Mouse (Mus musculus): ENCODE data around the gene Tmem262. TPM values are rescaled to one million over a fixed set of nuclear protein-coding genes. Genes with fewer than 3 reads are reported as not detected.

Tmem262 gene
- polyA plus RNA-seq, 2 experiments: 0.20 TPM; not detected in 1

DNA sequence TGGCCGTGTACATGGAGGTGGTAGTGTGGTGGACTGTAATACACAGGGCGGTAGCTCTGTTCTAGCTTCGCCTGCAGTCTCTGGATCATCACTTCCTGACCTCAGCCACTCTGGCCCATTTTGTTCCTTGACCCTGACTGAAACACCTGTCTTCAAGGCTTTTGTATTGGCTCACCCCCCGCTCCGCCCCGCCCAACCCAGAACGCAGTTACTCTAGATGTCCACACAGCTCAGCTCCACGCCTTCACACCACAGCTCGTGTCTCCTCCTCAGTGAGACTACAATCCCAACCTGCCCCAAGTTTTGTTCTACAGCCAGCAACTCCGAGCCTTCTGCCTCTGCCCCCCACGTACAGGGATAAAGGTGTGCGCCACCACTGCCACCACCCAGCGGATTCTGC, 9.0 kb downstream of the Tmem262 start:
- ATAC-seq (ENCODE audit: low FRiP score, low read depth) (no peak), DNase-seq (ENCODE audit: low spot score) (no peak)
- Histone ChIP-seq H3K36me3 (ENCODE audit: control insufficient read depth, insufficient read depth, low read length) (peaks cover 42% of the 10 kb centered on the region), H3K4me1 (ENCODE audit: control insufficient read depth, insufficient read depth, low read length) (peaks cover 7% of the 10 kb centered on the region), H3K9ac (ENCODE audit: low read depth, low read length, severe bottlenecking) (no peak overlapping the region), H3K27me3 (ENCODE audit: control insufficient read depth, insufficient read depth, low read length) (no peaks in the 10 kb centered on the region), H3K27ac (replicated peaks; ENCODE audit: low read depth, low read length) (no peak overlapping the region), H3K9me3 (ENCODE audit: control insufficient read depth, low read length) (no peaks in the 10 kb centered on the region), H3K4me3 (replicated peaks; ENCODE audit: low read length) (no peak overlapping the region), H3K4me2 (replicated peaks; ENCODE audit: low read depth, low read length, severe bottlenecking) (no peak overlapping the region)
- 92% methylated on average over 13 of the region's 13 CpGs for WGBS
- no peak for TF ChIP-seq POLR2A (IDR thresholded peaks at IDR 0.05; ENCODE audit: borderline replicate concordance, extremely low read depth, insufficient read depth, insufficient read length)

GRCm38 (mm10) chr19:6094119-6094518, 14.3 kb downstream of the Tmem262 start, which contains the start of gene AC131692.1:
Gene AC131692.1, plus strand, starts transcription at chr19:6094419.
- Histone ChIP-seq H3K4me2 (replicated peaks; ENCODE audit: low read depth, low read length, severe bottlenecking) (no peak within 1 kb of the TSS), H3K27ac (replicated peaks; ENCODE audit: low read depth, low read length) (no peak within 1 kb of the TSS), H3K9ac (ENCODE audit: low read depth, low read length, severe bottlenecking) (no peak within 1 kb of the TSS), H3K4me3 (replicated peaks; ENCODE audit: low read length) (no peak within 1 kb of the TSS), H3K27me3 (ENCODE audit: control insufficient read depth, insufficient read depth, low read length) (no peaks in the 10 kb centered on the region), H3K4me1 (ENCODE audit: control insufficient read depth, insufficient read depth, low read length) (no peaks in the 10 kb centered on the region), H3K36me3 (ENCODE audit: control insufficient read depth, insufficient read depth, low read length) (peaks cover 43% of the 10 kb centered on the region), H3K9me3 (ENCODE audit: control insufficient read depth, low read length) (no peaks in the 10 kb centered on the region)
- no peak for ATAC-seq (ENCODE audit: low FRiP score, low read depth)
- 88% methylated on average over 7 of the region's 7 CpGs for WGBS
- no peak for DNase-seq (ENCODE audit: low spot score)
- no peak for TF ChIP-seq POLR2A (IDR thresholded peaks at IDR 0.05; ENCODE audit: borderline replicate concordance, extremely low read depth, insufficient read depth, insufficient read length)

DNA sequence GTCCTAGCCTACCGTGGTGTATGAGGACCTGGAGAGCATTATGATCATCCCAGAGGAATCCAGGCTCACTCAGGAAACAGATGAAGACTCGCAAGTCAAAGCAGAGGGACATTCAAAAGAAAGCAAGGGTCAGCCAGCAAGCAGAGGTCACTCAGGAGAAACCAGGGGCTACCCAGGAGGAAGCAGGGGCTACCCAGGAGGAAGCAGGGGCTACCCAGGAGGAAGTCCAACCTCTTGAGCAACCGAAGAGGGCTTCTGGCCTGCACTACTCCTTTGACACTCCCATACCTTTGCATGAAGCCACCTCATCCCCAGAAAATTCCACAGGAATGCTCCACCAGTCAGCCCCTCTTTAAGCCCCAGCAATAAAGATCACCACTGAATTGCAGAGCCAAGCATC, 18.0 kb downstream of the Tmem262 start:
- H3K27me3 ChIP-seq (ENCODE audit: control insufficient read depth, insufficient read depth, low read length): no peaks in the 10 kb centered on the region
- no peak overlapping the region for H3K27ac ChIP-seq (replicated peaks; ENCODE audit: low read depth, low read length)
- H3K36me3 ChIP-seq (ENCODE audit: control insufficient read depth, insufficient read depth, low read length): peaks cover 16% of the 10 kb centered on the region
- no peak for ATAC-seq (ENCODE audit: low FRiP score, low read depth)
- no peaks in the 10 kb centered on the region for H3K9me3 ChIP-seq (ENCODE audit: control insufficient read depth, low read length)
- DNase-seq (ENCODE audit: low spot score): no peak
- H3K4me3 ChIP-seq (replicated peaks; ENCODE audit: low read length): no peak overlapping the region
- 91% methylated on average over 3 of the region's 3 CpGs for WGBS
- no peak for TF ChIP-seq POLR2A (IDR thresholded peaks at IDR 0.05; ENCODE audit: borderline replicate concordance, extremely low read depth, insufficient read depth, insufficient read length)
- no peak overlapping the region for H3K4me2 ChIP-seq (replicated peaks; ENCODE audit: low read depth, low read length, severe bottlenecking)
- no peaks in the 10 kb centered on the region for H3K4me1 ChIP-seq (ENCODE audit: control insufficient read depth, insufficient read depth, low read length)
- no peak overlapping the region for H3K9ac ChIP-seq (ENCODE audit: low read depth, low read length, severe bottlenecking)

DNA sequence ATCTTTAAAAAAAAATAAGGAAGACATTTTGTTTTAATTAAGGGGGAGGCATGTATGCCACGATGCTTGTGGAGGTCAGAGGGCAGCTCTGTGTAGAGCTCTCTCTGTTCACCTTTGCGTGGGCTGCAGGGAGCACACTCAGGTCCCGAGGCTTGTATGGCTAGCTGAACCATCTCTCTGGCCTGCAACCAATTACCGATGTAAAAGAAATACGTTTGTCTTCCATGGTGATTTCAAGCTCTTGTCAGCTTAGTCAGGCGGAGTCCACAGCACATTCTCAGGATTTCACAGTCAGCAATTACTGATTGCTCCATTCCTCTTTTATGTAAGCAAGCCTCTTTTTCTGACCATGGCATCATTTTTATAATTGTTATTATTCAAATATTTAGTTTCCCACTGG, 21.4 kb downstream of the Tmem262 start:
- Histone ChIP-seq H3K27ac (replicated peaks; ENCODE audit: low read depth, low read length) (no peak overlapping the region), H3K36me3 (ENCODE audit: control insufficient read depth, insufficient read depth, low read length) (0 out of 2 replicates have a peak, but pooled peaks cover 6% of the 10 kb centered on the region), H3K27me3 (ENCODE audit: control insufficient read depth, insufficient read depth, low read length) (no peaks in the 10 kb centered on the region), H3K4me1 (ENCODE audit: control insufficient read depth, insufficient read depth, low read length) (no peaks in the 10 kb centered on the region), H3K9me3 (ENCODE audit: control insufficient read depth, low read length) (no peaks in the 10 kb centered on the region), H3K9ac (ENCODE audit: low read depth, low read length, severe bottlenecking) (no peak overlapping the region), H3K4me3 (replicated peaks; ENCODE audit: low read length) (no peak overlapping the region), H3K4me2 (replicated peaks; ENCODE audit: low read depth, low read length, severe bottlenecking) (no peak overlapping the region)
- 26% methylated on average over 6 of the region's 6 CpGs for WGBS
- no peak for DNase-seq (ENCODE audit: low spot score)
- no peak for ATAC-seq (ENCODE audit: low FRiP score, low read depth)
- TF ChIP-seq POLR2A (IDR thresholded peaks at IDR 0.05; ENCODE audit: borderline replicate concordance, extremely low read depth, insufficient read depth, insufficient read length): no peak

DNA sequence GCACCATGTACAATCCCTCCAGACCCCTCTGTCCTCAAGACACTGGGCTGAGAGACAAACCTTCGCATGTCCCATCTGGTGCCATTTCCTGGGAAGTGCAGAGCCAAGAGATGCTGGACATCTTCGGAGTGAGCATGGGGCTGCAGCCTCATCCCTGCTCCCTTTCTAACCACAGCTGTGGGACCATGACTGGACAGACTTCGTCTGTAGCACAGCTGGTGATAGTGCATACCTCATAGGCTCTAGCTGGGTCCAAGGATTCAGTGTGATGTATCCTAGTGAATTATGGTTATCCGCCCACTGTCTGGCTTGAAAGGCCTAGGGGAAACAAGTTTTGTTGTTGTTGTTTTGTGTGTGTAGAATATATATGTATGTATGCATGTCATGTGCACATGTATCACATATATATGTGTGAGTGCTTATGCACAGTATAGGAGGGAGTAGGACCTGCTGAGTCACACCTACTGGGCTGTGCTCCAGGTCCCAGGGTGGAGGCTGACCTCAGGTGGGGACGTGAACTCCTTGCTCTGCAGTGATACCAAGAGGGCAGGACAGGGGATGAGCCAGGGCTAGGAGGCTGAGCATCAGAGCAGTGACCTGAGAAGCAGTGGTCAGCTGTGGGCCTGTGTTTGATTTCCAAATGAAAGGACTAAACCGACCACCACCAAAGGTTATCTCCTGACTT, 22.5 kb downstream of the Tmem262 start:
- no peak for ATAC-seq (ENCODE audit: low FRiP score, low read depth)

More for the DNA sequence above, 22.5 kb downstream of the Tmem262 start:
- Histone ChIP-seq H3K27me3 (ENCODE audit: control insufficient read depth, insufficient read depth, low read length) (no peaks in the 10 kb centered on the region), H3K4me2 (replicated peaks; ENCODE audit: low read depth, low read length, severe bottlenecking) (no peak overlapping the region), H3K9ac (ENCODE audit: low read depth, low read length, severe bottlenecking) (no peak overlapping the region), H3K27ac (replicated peaks; ENCODE audit: low read depth, low read length) (no peak overlapping the region), H3K9me3 (ENCODE audit: control insufficient read depth, low read length) (no peaks in the 10 kb centered on the region), H3K36me3 (ENCODE audit: control insufficient read depth, insufficient read depth, low read length) (0 out of 2 replicates have a peak, but pooled peaks cover 6% of the 10 kb centered on the region), H3K4me3 (replicated peaks; ENCODE audit: low read length) (no peak overlapping the region), H3K4me1 (ENCODE audit: control insufficient read depth, insufficient read depth, low read length) (no peaks in the 10 kb centered on the region)
- 77% methylated on average over 6 of the region's 6 CpGs for WGBS
- no peak for TF ChIP-seq POLR2A (IDR thresholded peaks at IDR 0.05; ENCODE audit: borderline replicate concordance, extremely low read depth, insufficient read depth, insufficient read length)
- DNase-seq (ENCODE audit: low spot score): no peak

All from limb, embryonic 14.5 days (tissue).